Mouse (Mus musculus): Measurements from ENCODE around the gene Gm21985.

DNA sequence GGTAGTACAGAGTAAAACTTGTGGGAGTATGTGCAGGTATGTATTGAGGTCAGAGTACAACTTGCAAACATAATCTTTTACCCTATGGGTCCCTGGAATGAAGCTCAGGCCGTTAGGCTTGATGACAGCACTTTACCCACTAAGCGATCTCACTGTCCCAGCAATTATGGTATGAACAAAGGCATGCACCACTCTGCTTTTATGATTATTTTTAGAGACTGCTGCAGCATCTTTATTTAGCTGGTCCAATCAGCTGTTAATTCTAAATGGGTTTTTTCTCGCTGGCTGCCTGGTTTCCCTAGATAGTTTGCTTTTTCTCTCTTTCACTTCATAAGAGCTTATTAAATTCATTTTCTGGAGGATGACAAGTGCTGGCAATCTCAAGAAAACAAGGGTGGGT, 30.1 kb downstream of the Gm21985 start:
- no peak for TF ChIP-seq CTCF (IDR thresholded peaks at IDR 0.05; ENCODE audit: low read depth)
- TF ChIP-seq EP300 (optimal IDR thresholded peaks at IDR 0.05) = no peak

All from stomach, postnatal 0 days (tissue).